Mouse (Mus musculus): Measurements from ENCODE around the gene Spcs2. TPM values are rescaled to one million over a fixed set of nuclear protein-coding genes. Genes with fewer than 3 reads are reported as not detected.

Spcs2 gene
- 495 TPM for polyA plus RNA-seq (2017; shearing (Covaris generic))

GRCm38 (mm10) chr7:99863362-99863761 is at the start of gene Spcs2:
TSS of gene Spcs2 (minus strand) at chr7:99863462.

GRCm38 (mm10) chr7:99858813-99859585 is 4.3 kb downstream of the Spcs2 start, which contains the start of gene Xrra1:
TSS of gene Xrra1 (plus strand) at chr7:99859116.

GRCm38 (mm10) chr7:99828083-99828570 is 35.1 kb downstream of the Spcs2 start, which contains the start of gene Neu3:
TSS of gene Neu3 (minus strand) at chr7:99828417.

Other genes starting within 250 kb of the Spcs2 start
- not detected for gene Tpbgl, start 236.4 kb downstream of the Spcs2 start, polyA plus RNA-seq (2017; shearing (Covaris generic))
- gene Slco2b1, start 152.1 kb downstream of the Spcs2 start, polyA plus RNA-seq (2017; shearing (Covaris generic)): 0.38 TPM
- not detected for gene Olfr520, start 133.2 kb downstream of the Spcs2 start, polyA plus RNA-seq (2017; shearing (Covaris generic))
- gene Olfr521, start 100.0 kb downstream of the Spcs2 start, polyA plus RNA-seq (2017; shearing (Covaris generic)): not detected
- gene Neu3, start 35.0 kb downstream of the Spcs2 start, polyA plus RNA-seq (2017; shearing (Covaris generic)): 28.1 TPM
- gene Xrra1, start 4.3 kb downstream of the Spcs2 start, polyA plus RNA-seq (2017; shearing (Covaris generic)): not detected
- 4.3 TPM for gene Rnf169, start 117.0 kb upstream of the Spcs2 start, polyA plus RNA-seq (2017; shearing (Covaris generic))
- not detected for gene Chrdl2, start 142.7 kb upstream of the Spcs2 start, polyA plus RNA-seq (2017; shearing (Covaris generic))

All from CD4-positive, CD25-positive, alpha-beta regulatory T cell, adult 9 weeks (primary cell).